Comparison of ENCODE assay signal across 7 mouse cellular contexts in the genomic region with DNA sequence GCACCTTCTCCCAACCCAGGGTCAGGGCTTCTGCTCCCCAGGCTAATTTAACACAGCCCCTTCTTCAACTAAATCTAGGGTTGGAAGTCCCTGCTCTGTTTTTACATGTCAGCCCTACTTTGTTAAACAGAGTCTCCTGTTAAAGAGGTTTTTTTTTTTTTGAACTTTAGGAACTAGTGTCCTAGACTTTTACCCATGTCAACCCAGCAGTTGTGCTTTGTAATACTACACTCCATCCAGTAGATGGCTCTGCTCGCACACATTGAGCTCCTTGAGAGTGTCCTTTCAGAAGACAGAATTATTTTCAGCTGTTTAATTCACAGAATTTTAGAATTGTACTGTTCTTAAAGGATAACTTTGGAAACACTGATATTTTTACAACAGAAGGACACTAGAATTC. TPM values are rescaled to one million over a fixed set of nuclear protein-coding genes. Genes with fewer than 3 reads are reported as not detected.
A peak's percentile ranks its signal among the peaks of the same experiment; 100 is the strongest.
DNase-seq lines count a peak whose midpoint lies in the region; ATAC-seq and TF ChIP-seq lines count a peak whose summit lies in the region.

No protein-coding gene starts in this region.

- 2% methylated on average over 1 of the region's 1 CpGs for WGBS in spleen, adult 2 months
- WGBS in heart, embryonic 13.5 days: 0% methylated on average over 1 of the region's 1 CpGs

- TF ChIP-seq POLR2A in spleen, adult 2 months (IDR thresholded peaks at IDR 0.05; ENCODE audit: low read depth, low read length): no peak

- TF ChIP-seq CTCF in spleen, adult 2 months (IDR thresholded peaks at IDR 0.05; ENCODE audit: extremely low read depth, insufficient read depth, insufficient read length, insufficient replicate concordance): peak; percentile 33; the same call in 1 of the 2 replicates

- H3K4me2 ChIP-seq in heart, embryonic 13.5 days: peak overlapping the region; percentile 99

- peak overlapping the region; percentile 88; the same call in 1 of the 2 replicates for H3K9ac ChIP-seq in heart, embryonic 13.5 days

- H3K27ac ChIP-seq in spleen, adult 2 months (ENCODE audit: insufficient read depth, low read length): no peak overlapping the region
- no peak overlapping the region for H3K27ac ChIP-seq in heart, embryonic 13.5 days (replicated peaks)

- H3K9me3 ChIP-seq in heart, embryonic 13.5 days: no peaks in the 10 kb centered on the region

- no peak for ATAC-seq in heart, embryonic 13.5 days (ENCODE audit: extremely low read depth, insufficient number of reproducible peaks, low FRiP score, low TSS enrichment)

- peaks cover 4% of the 10 kb centered on the region for H3K4me1 ChIP-seq in spleen, adult 2 months (ENCODE audit: control insufficient read depth, insufficient read depth, insufficient read length)
- H3K4me1 ChIP-seq in heart, embryonic 13.5 days: peaks cover 31% of the 10 kb centered on the region

- no peak overlapping the region; the same call in 1 of the 2 replicates for H3K4me3 ChIP-seq in spleen, adult 2 months (ENCODE audit: extremely low read depth, insufficient read depth, insufficient read length)
- H3K4me3 ChIP-seq in heart, embryonic 13.5 days: peak overlapping the region; percentile 89

- peak; percentile 48 to 50 for DNase-seq in spleen, adult 2 months (ENCODE audit: low read depth in 1 of 2, low spot score in 2 of 2)
- DNase-seq in spleen, adult 12 weeks (ENCODE audit: low spot score): no peak
- peak; percentile 37 to 56 for DNase-seq in cerebellum, postnatal 14 days
- peak; percentile 51 to 56 for DNase-seq in kidney, postnatal 36 days
- DNase-seq in mesoderm, embryonic 11.5 days (ENCODE audit: low read depth, low spot score): peak; percentile 70
- peak; percentile 82 for DNase-seq in thymus, postnatal 0 days (ENCODE audit: low spot score)

- no peaks in the 10 kb centered on the region for H3K27me3 ChIP-seq in spleen, adult 2 months (ENCODE audit: control insufficient read depth, insufficient read depth, low read length)
- H3K27me3 ChIP-seq in heart, embryonic 13.5 days (replicated peaks): no peaks in the 10 kb centered on the region

- H3K36me3 ChIP-seq in spleen, adult 2 months (ENCODE audit: control insufficient read depth, insufficient read depth, low read length): no peaks in the 10 kb centered on the region
- H3K36me3 ChIP-seq in heart, embryonic 13.5 days: no peaks in the 10 kb centered on the region

RNA-seq across cellular contexts. Expression of gene Mars2, which starts 2.3 kb away (rescaled TPM):
- 2.5 and 3.8 TPM in 2 replicates for polyA plus RNA-seq in spleen, adult 2 months (2012; rRNA removed)
- polyA plus RNA-seq in heart, embryonic 13.5 days (2015; fragmentation: Nextera tagmentation; extraction: Ambion mirVana): 2.9 and 3.2 TPM in 2 replicates
- 3.5 and 3.8 TPM in 2 replicates for polyA plus RNA-seq in thymus, postnatal 0 days (2015; fragmentation: Nextera tagmentation; extraction: Ambion mirVana)

RNA-seq across cellular contexts. Expression of gene Rftn2, which starts 12.7 kb away (rescaled TPM):
- 1.6 TPM in 2 replicates for polyA plus RNA-seq in spleen, adult 2 months (2012; rRNA removed)
- 5.8 and 5.9 TPM in 2 replicates for polyA plus RNA-seq in heart, embryonic 13.5 days (2015; fragmentation: Nextera tagmentation; extraction: Ambion mirVana)
- polyA plus RNA-seq in thymus, postnatal 0 days (2015; fragmentation: Nextera tagmentation; extraction: Ambion mirVana): 0.80 and 1.1 TPM in 2 replicates
